Mouse (Mus musculus) MEL (cell line): ENCODE measurements around the gene Frem1.

ENCODE experiments used
- CTCF ChIP-seq, 3 experiments: IDR thresholded peaks in 2 of 3; conservative IDR thresholded peaks in 1 of 3; 2 replicates each; pipeline ENCODE4 v1.5.1; 2011 to 2012; ENCODE audit warnings: low read length in 3 of 3, low read depth in 2 of 3, mild to moderate bottlenecking in 2 of 3, improper control_type of control experiment in 1 of 3, inconsistent platforms in 1 of 3, mixed read lengths in 1 of 3, moderate library complexity in 1 of 3; ENCODE audit not compliant: control insufficient read depth in 1 of 3, insufficient read depth in 1 of 3, poor library complexity in 1 of 3, severe bottlenecking in 1 of 3
- RAD21 ChIP-seq: IDR thresholded peaks from 2 replicates; pipeline ENCODE4 v1.6.1; 2011; ENCODE audit warnings: mild to moderate bottlenecking, low read depth, low read length, improper control_type of control experiment
- TAL1 ChIP-seq: IDR thresholded peaks from 2 replicates; pipeline ENCODE4 v1.6.1; 2012; ENCODE audit warnings: mild to moderate bottlenecking, inconsistent platforms, low read length, moderate library complexity, mixed read lengths
- USF2 ChIP-seq, 2 experiments: IDR thresholded peaks; 2 replicates each; pipeline ENCODE4 v1.6.1; 2011 to 2012; ENCODE audit warnings: improper control_type of control experiment in 2 of 2, low read length in 2 of 2, borderline replicate concordance in 1 of 2, inconsistent platforms in 1 of 2, low read depth in 1 of 2, mild to moderate bottlenecking in 1 of 2; ENCODE audit not compliant: insufficient read depth in 1 of 2
- ZC3H11A ChIP-seq: IDR thresholded peaks from 2 replicates; pipeline ENCODE4 v1.6.1; 2012; ENCODE audit warnings: low read depth, mild to moderate bottlenecking, inconsistent platforms, low read length, improper control_type of control experiment

DNA sequence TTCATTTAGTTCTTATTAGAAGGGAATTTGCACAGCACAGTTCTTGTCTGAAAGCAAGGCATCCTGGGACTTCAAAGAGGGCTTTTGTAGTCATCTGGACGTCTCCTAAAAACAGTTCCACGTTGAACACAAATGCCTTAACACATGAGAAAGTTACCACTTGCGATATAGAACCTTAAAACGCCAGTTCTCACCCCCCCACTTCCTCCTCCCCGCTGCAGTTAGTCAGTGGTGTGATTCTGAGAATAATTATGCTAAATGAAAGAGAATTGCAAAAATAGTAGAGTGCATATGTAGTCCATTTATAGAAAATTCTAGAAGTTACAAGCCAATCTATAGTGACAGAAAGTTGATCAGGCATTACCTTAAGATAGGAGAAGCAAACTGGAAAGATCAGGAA is 159.9 kb downstream of the Frem1 start:
- TF ChIP-seq ZC3H11A (no peak), TAL1 (no peak), CTCF (IDR thresholded peaks at IDR 0.05 in 2 of 3, conservative IDR thresholded peaks at IDR 0.05 in 1 of 3; ENCODE audit: control insufficient read depth in 1 of 3, insufficient read depth in 1 of 3, low read depth in 2 of 3, low read length in 3 of 3, poor library complexity in 1 of 3, severe bottlenecking in 1 of 3) (no peak), RAD21 (no peak), USF2 (IDR thresholded peaks at IDR 0.05; ENCODE audit: borderline replicate concordance in 1 of 2, insufficient read depth in 1 of 2, low read depth in 1 of 2, low read length in 2 of 2) (no peak)
